ENCODE assay signal across 10 mouse cellular contexts in the genomic region with DNA sequence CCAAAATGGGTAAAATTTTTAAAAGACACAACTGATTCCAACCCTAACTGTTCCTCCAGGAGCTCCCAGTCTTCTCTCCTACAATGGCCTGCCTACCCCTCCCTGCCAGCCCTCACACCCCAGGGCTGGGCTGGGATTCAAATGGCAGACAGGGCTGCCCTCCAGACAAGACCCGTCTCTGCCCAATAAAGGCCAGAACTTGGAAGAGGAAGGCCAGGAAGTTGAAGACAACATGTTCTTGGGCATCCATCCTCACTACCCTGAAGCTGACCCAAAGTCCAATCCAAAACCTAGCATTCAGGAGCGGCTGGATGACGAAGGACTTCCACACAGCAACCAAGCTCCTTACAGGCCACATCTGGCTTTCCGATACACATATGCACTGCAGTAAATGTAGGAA.
DNase-seq lines count a peak whose midpoint lies in the region; ATAC-seq and TF ChIP-seq lines count a peak whose summit lies in the region.
"Had no signal": no experiment of that assay in that cellular context is flagged by ENCODE, and none has a peak within 500 bp of the region (broad histone marks: within the 10 kb centered on the region; RNA-seq: fewer than 3 reads in every experiment).

No protein-coding gene starts in this region.

- POLR2A ChIA-PET in Patski (lab: Charles Lee) = interaction anchor here (2.8 kb wide), 1 partner anchor 76 kb away, joined by 7 read pairs; no protein-coding TSS in a partner anchor

- H3K9ac ChIP-seq in intestine, postnatal 0 days (ENCODE audit: low read depth, low read length) = no peak overlapping the region

- CTCF ChIA-PET in Patski (lab: Charles Lee) = interaction anchor here (1.6 kb wide), 1 partner anchor 30 kb away, joined by 3 read pairs; no protein-coding TSS in a partner anchor

- DNase-seq in layer of hippocampus, adult 2 months (ENCODE audit: low spot score in 2 of 2) = peak; percentile 33 to 47
- DNase-seq in layer of hippocampus, adult 9-11 months = no peak
- DNase-seq in Patski (ENCODE audit: low read depth, low spot score) = no peak
- peak; percentile 51 for DNase-seq in cerebellum, adult 11 months
- no peak for DNase-seq in left cerebral cortex, adult 9 months (ENCODE audit: low spot score in 2 of 2)
- DNase-seq: right cerebral cortex, postnatal 14 days had no signal

- in situ Hi-C loops in Patski (cut with MboI; ENCODE audit: low pct_unique_long_range_greater_than_20kb) = no loop called here

- no peaks in the 10 kb centered on the region for H3K27me3 ChIP-seq in Patski
- no peaks in the 10 kb centered on the region for H3K27me3 ChIP-seq in intestine, postnatal 0 days (replicated peaks; ENCODE audit: control insufficient read depth, insufficient read depth, low read length)

- WGBS in intestine, postnatal 0 days = 24% methylated on average over 4 of the region's 4 CpGs

- peak; percentile 8 for ATAC-seq in Patski
- peak; percentile 69 for ATAC-seq in intestine, postnatal 0 days
- no peak for ATAC-seq in monocyte, adult 5-6 weeks (replicated peaks; ENCODE audit: insufficient number of reproducible peaks, low FRiP score, low TSS enrichment, poor library complexity, severe bottlenecking)

- no peaks in the 10 kb centered on the region for H3K9me3 ChIP-seq in intestine, postnatal 0 days (ENCODE audit: control insufficient read depth)
- H3K9me3 ChIP-seq: limb, embryonic 10.5 days had no signal

- H3K4me2 ChIP-seq in intestine, postnatal 0 days (replicated peaks; ENCODE audit: low read depth) = peak overlapping the region; percentile 48

- no peaks in the 10 kb centered on the region for H3K36me3 ChIP-seq in intestine, postnatal 0 days (ENCODE audit: control insufficient read depth, insufficient read depth)
- H3K36me3 ChIP-seq: limb, embryonic 10.5 days had no signal

- TF ChIP-seq CTCF in layer of hippocampus, adult 2 months (conservative IDR thresholded peaks at IDR 0.05) = no peak
- no peak for TF ChIP-seq CTCF in Patski (IDR thresholded peaks at IDR 0.05)
- no peak for TF ChIP-seq CTCF in intestine, postnatal 0 days (IDR thresholded peaks at IDR 0.05; ENCODE audit: low read depth)

- no peak overlapping the region for H3K4me3 ChIP-seq in layer of hippocampus, adult 2 months
- H3K4me3 ChIP-seq in intestine, postnatal 0 days (ENCODE audit: low read depth, low read length) = 0 out of 2 replicates have a peak overlapping the region, but pooled peaks have one; percentile 3
- H3K4me3 ChIP-seq: erythroblast, embryonic 14.5 days; limb, embryonic 10.5 days had no signal

- peak overlapping the region; percentile 20; the same call in 1 of the 2 replicates for H3K27ac ChIP-seq in layer of hippocampus, adult 2 months
- H3K27ac ChIP-seq in intestine, postnatal 0 days (ENCODE audit: low read depth, low read length) = peak overlapping the region; percentile 94
- H3K27ac ChIP-seq: limb, embryonic 10.5 days had no signal

- peaks cover 10% of the 10 kb centered on the region; the same call in 1 of the 2 replicates for H3K4me1 ChIP-seq in intestine, postnatal 0 days (replicated peaks; ENCODE audit: control insufficient read depth, insufficient read depth, low read length)
- H3K4me1 ChIP-seq: limb, embryonic 10.5 days had no signal

Comparison
In these comparisons a context has a peak if more than half of its experiments do, and no peak if none do; other contexts are left out.
1. DNase-seq: peak in layer of hippocampus, adult 2 months (2 of 2) and cerebellum, adult 11 months (single experiment); none in layer of hippocampus, adult 9-11 months (single experiment), Patski (single experiment) and left cerebral cortex, adult 9 months (0 of 2).